Mouse (Mus musculus) limb, embryonic 14.5 days (tissue): ENCODE measurements around the gene Pbld2. TPM values are rescaled to one million over a fixed set of nuclear protein-coding genes. Genes with fewer than 3 reads are reported as not detected.
A peak's percentile ranks its signal among the peaks of the same experiment; 100 is the strongest.

ENCODE experiments used
- ATAC-seq: fragments of 200-750 bp; cut with Nextera tagmentation; 2 replicates; pipeline ENCODE4 v1.8.0; 2017; ENCODE audit warnings: low read depth, moderate number of reproducible peaks, moderate TSS enrichment; ENCODE audit not compliant: low FRiP score
- DNase-seq: peaks from one replicate; pipeline ENCODE4 v3.0.0-alpha.2; 2015; ENCODE audit warnings: low spot score
- H3K27ac ChIP-seq: fragments of 300-500 bp; sonication (generic); replicated peaks from 2 replicates; pipeline ENCODE4 v1.5.1; 2014; ENCODE audit warnings: low read depth, mild to moderate bottlenecking, low read length, moderate library complexity, mixed read lengths
- H3K27me3 ChIP-seq: fragments of 300-500 bp; sonication (generic); 2 replicates; pipeline ENCODE4 v1.6.1; 2014; ENCODE audit warnings: low read length, mixed read lengths; ENCODE audit not compliant: control insufficient read depth, insufficient read depth
- H3K36me3 ChIP-seq: fragments of 300-500 bp; sonication (generic); 2 replicates; pipeline ENCODE4 v1.6.1; 2014; ENCODE audit warnings: mild to moderate bottlenecking, low read length, moderate library complexity, mixed read lengths; ENCODE audit not compliant: control insufficient read depth, insufficient read depth
- H3K4me1 ChIP-seq: fragments of 300-500 bp; sonication (generic); 2 replicates; pipeline ENCODE4 v1.6.1; 2014; ENCODE audit warnings: antibody characterized with exemption, low read length, mixed read lengths; ENCODE audit not compliant: control insufficient read depth, insufficient read depth
- H3K4me2 ChIP-seq: fragments of 300-500 bp; sonication (generic); replicated peaks from 2 replicates; pipeline ENCODE4 v1.6.1; 2014; ENCODE audit warnings: low read depth, mild to moderate bottlenecking, low read length, moderate library complexity; ENCODE audit not compliant: severe bottlenecking
- H3K4me3 ChIP-seq: fragments of 300-500 bp; sonication (generic); replicated peaks from 2 replicates; pipeline ENCODE4 v1.5.1; 2014; ENCODE audit warnings: low read length
- H3K9ac ChIP-seq: fragments of 300-500 bp; sonication (generic); 2 replicates; pipeline ENCODE4 v1.6.1; 2014; ENCODE audit warnings: mild to moderate bottlenecking, low read depth, low read length, moderate library complexity; ENCODE audit not compliant: severe bottlenecking
- H3K9me3 ChIP-seq: fragments of 300-500 bp; sonication (generic); 2 replicates; pipeline ENCODE4 v1.6.1; 2016; ENCODE audit warnings: low read length; ENCODE audit not compliant: control insufficient read depth
- POLR2A ChIP-seq: fragments of 200-500 bp; IDR thresholded peaks from 2 replicates; pipeline ENCODE4 v1.8.0; 2012; ENCODE audit warnings: inconsistent platforms, mild to moderate bottlenecking, moderate library complexity, borderline replicate concordance; ENCODE audit not compliant: insufficient read depth, insufficient read length; ENCODE audit errors: extremely low read depth
- WGBS: fragments of 180-500 bp; shearing (Covaris S2); extraction: QIAGEN DNeasy Blood & Tissue Kit; methylation state at CpG from one replicate; pipeline ENCODE4 v1.1.7; 2014; 5-methylcytosine and 5-hydroxymethylcytosine counted together
- polyA plus RNA-seq, 2 experiments: library from polyadenylated mRNA; depleted of rRNA in 1 of 2; stranded (reverse) in 1 of 2; unstranded in 1 of 2; fragments of >200 nt; fragmentation: Nextera tagmentation in 1 of 2; extraction: Ambion mirVana in 1 of 2; gene quantifications; 2 replicates each; pipeline versions ENCODE4 v1.2.1 to v1.2.3; 2012 to 2014

The Pbld2 gene
- polyA plus RNA-seq, 2 experiments: 0.52 to 2.1 TPM

- Histone ChIP-seq H3K27ac (peak overlapping the region; percentile 100), H3K27me3 (no peaks in the 10 kb centered on the region), H3K9ac (peak overlapping the region; percentile 100; the same call in 1 of the 2 replicates), H3K4me3 (peak overlapping the region; percentile 94), H3K36me3 (no peaks in the 10 kb centered on the region), H3K4me2 (peak overlapping the region; percentile 67), H3K4me1 (peaks cover 23% of the 10 kb centered on the region), H3K9me3 (no peaks in the 10 kb centered on the region)
- DNase-seq (no peak), ATAC-seq (no peak)
- no peak for TF ChIP-seq POLR2A
- WGBS: 30% methylated on average over 2 of the region's 2 CpGs
These were observed 901 bp downstream of the Pbld2 start for GRCm38 (mm10) chr10:63025016-63025415.

GRCm38 (mm10) chr10:63025491-63026011, 1.4 kb downstream of the Pbld2 start:
- H3K4me3 ChIP-seq: no peak overlapping the region
- H3K36me3 ChIP-seq: no peaks in the 10 kb centered on the region
- peak overlapping the region; percentile 67; the same call in 1 of the 2 replicates for H3K4me2 ChIP-seq
- ATAC-seq (no peak), DNase-seq (peak; percentile 5)
- H3K27ac ChIP-seq: peak overlapping the region; percentile 100
- H3K27me3 ChIP-seq: no peaks in the 10 kb centered on the region
- no peak for TF ChIP-seq POLR2A
- H3K4me1 ChIP-seq: peaks cover 23% of the 10 kb centered on the region
- no peak overlapping the region for H3K9ac ChIP-seq
- 47% methylated on average over 6 of the region's 6 CpGs for WGBS
- no peaks in the 10 kb centered on the region for H3K9me3 ChIP-seq

GRCm38 (mm10) chr10:63026156-63026794, 2.2 kb downstream of the Pbld2 start:
- no peaks in the 10 kb centered on the region for H3K36me3 ChIP-seq
- no peak overlapping the region for H3K4me2 ChIP-seq
- H3K4me1 ChIP-seq: peaks cover 20% of the 10 kb centered on the region
- no peaks in the 10 kb centered on the region for H3K9me3 ChIP-seq
- no peak overlapping the region for H3K9ac ChIP-seq
- H3K27ac ChIP-seq: no peak overlapping the region
- no peaks in the 10 kb centered on the region for H3K27me3 ChIP-seq
- WGBS: 25% methylated on average over 8 of the region's 8 CpGs
- ATAC-seq (no peak), DNase-seq (peak; percentile 54)
- no peak for TF ChIP-seq POLR2A
- no peak overlapping the region for H3K4me3 ChIP-seq

GRCm38 (mm10) chr10:63026795-63027160, 2.7 kb downstream of the Pbld2 start:
- Histone ChIP-seq H3K36me3 (no peaks in the 10 kb centered on the region), H3K4me1 (peaks cover 15% of the 10 kb centered on the region), H3K4me3 (no peak overlapping the region), H3K27me3 (no peaks in the 10 kb centered on the region), H3K9me3 (no peaks in the 10 kb centered on the region), H3K27ac (no peak overlapping the region), H3K9ac (no peak overlapping the region), H3K4me2 (no peak overlapping the region)
- TF ChIP-seq POLR2A: no peak
- 87% methylated on average over 6 of the region's 6 CpGs for WGBS
- DNase-seq (no peak), ATAC-seq (no peak)

- no peak for DNase-seq
- Histone ChIP-seq H3K9ac (no peak overlapping the region), H3K27me3 (no peaks in the 10 kb centered on the region), H3K36me3 (no peaks in the 10 kb centered on the region), H3K27ac (no peak overlapping the region), H3K4me1 (peaks cover 11% of the 10 kb centered on the region), H3K9me3 (no peaks in the 10 kb centered on the region), H3K4me2 (no peak overlapping the region), H3K4me3 (no peak overlapping the region)
- WGBS: 92% methylated on average over 10 of the region's 10 CpGs
- TF ChIP-seq POLR2A: no peak
- no peak for ATAC-seq
These were observed 3.5 kb downstream of the Pbld2 start for GRCm38 (mm10) chr10:63027376-63028161.
